Mouse (Mus musculus) left cerebral cortex, postnatal 4 days (tissue): Measurements from ENCODE around the gene Zxdc. TPM values are rescaled to one million over a fixed set of nuclear protein-coding genes. Genes with fewer than 3 reads are reported as not detected.

Experiments
- DNase-seq: peaks from one replicate; pipeline ENCODE4 v3.0.0-alpha.2; 2022
- intact Hi-C: fragments of 180-260 bp; cut with DNase I; formaldehyde crosslinking; loops from one replicate; pipeline ENCODE4 v1.15.1; 2025
- total RNA-seq, 2 experiments: library from RNA; stranded (reverse); gene quantifications; 2 replicates each; pipeline ENCODE4 v1.2.3; 2021

Zxdc gene
- total RNA-seq, 2 experiments from 2014 or later = 27.6 to 30.1 TPM

DNA sequence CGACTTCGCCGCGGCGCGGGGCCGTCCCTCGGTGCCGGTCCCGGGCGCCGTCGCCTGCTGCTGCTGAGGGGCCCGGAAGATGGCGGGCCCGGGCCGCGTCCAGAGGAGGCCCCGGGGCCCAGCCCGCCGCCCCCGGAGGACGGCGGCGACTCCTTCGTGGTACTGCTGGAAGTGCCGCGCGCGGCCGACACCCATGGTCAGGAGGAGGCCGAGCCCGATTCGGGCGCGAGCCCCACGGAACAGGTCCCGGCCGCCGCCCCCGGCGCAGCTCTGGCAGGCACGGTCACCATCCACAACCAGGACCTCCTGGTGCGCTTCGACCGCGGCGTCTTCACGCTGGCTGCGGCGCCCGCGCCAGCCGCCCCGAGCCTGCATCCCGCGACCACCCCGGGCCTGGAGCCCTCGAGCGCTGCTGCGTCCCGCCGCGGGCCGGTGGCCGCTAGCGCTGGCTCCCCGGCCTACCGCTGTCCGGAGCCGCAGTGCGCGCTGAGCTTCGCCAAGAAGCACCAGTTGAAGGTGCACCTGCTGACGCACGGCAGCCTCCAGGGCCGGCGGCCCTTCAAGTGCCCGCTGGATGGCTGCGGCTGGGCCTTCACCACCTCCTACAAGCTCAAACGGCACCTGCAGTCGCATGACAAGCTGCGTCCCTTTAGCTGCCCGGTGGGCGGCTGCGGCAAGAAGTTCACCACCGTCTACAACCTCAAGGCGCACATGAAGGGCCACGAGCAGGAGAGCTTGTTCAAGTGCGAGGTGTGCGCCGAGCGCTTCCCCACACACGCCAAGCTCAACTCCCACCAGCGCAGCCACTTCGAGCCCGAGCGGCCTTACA, 647 bp downstream of the Zxdc start:
- intact Hi-C loops = no loop called here
- DNase-seq = peak; percentile 52

DNA sequence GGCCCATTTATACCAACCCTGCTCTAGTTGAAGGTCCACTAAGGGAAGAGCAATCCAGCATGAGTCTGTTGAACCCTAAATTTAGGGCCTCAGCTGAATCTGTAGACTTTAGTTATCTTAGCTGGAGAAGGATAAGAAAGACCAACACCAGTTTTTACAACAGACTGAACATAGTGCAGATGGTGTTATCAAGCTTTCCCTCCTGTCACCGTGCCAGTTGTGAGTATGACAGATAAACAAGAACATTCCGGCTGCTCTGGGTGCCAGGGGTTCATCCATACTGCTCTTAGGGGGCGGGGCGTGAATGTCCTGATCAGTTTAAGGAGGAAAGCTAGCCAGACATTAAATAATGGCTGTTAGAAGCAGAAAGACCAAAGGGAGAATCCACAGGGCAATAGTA, 5.4 kb downstream of the Zxdc start:
- intact Hi-C loops = no loop called here
- DNase-seq = no peak

DNA sequence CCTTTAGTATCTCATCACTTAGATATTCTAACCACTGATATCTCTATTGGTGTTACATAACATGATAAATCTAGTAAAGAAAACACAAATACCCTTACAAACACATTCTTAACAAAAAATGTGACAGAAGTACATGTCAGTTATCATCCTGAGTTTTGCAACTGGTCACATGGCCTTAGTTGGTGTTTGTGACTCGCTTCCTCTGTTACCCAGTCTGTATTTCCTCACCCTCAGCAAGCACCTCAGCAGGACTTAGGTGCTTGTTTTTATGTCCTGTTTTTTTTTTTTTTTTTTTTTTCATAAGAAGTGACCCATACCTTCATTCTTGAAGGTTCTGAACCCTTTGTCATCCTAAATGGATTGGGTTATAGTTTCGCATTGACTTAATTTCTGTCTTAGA, 8.4 kb downstream of the Zxdc start:
- DNase-seq = no peak
- intact Hi-C loops = no loop called here

DNA sequence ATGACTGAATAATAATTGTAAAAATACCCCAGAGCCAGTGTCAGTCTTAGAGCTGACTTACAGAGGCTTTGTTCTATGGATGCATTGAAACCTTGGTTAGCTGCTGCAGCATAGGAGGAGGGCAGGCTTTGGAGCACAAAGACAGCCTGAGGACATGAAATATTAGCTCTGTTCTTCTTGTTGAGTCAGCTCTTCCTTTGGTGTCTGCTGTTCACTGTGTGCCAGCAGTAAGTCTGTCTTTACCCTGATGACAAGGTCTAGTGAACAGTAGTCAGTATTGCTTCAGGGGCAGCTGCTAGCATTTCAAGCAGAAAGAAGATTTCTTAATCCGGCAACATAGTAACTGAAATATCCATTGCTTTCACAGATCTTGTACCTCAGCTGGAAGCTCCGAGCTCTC, 12.2 kb downstream of the Zxdc start:
- intact Hi-C loops = no loop called here
- DNase-seq = no peak

DNA sequence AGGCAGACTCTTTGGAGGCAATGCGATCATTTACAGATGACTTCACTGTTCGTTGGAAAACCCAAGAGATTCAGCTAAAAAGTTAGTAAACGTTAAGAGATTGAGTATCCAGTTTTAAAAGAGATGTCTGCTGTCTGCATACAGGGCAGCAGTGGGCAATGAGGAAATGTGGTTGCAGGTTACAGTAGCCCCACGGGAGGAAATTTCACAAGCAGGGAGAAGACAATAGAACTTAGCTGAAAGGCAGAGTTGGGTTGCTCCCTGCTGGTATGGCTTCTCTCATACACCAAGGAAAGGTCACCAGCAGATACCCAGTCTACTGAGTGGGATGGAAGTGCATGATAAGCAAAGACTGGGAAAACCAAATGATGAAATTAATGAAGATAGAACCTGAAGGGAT, 21.3 kb downstream of the Zxdc start:
- no peak for DNase-seq
- intact Hi-C loops = no loop called here

DNA sequence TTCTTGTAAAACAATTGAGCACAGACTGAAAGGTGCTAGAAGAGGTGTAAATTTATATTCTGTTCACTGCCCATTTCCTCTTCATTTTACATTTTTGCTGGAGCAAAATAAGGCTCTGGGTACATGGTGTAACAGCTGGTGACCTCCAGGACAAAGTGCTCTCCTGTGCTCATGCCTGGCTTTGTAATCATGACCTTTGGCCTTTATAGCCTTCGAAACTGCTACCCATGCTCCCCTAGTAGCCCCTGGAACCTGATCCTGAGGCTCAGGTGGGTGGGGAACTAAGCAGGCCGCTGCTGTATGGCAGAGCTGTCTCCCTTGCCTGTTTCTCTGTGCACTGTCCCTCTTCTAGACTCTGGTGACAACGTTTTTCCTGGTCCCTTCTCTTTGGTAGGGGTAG, 24.7 kb downstream of the Zxdc start:
- DNase-seq = no peak
- intact Hi-C loops = no loop called here

DNA sequence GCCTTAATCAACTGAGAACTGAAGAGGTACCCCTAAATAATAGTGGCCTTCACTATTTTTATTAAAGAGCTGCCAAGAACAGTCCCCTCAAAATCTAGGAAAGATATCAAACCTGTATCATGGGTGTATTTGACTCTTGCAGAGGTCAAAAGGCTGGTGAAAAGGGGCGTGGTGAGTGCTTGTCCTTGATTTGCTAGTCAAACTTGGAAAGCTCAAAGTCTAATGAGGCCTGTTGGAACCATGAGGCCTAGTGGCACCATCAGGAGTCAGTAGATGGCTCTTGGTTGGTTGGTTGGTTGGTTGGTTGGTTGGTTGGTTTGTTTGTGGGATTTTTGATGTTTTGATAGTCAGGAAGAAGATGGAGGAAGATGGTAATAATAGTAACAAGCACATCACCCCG, 26.5 kb downstream of the Zxdc start:
- intact Hi-C loops = no loop called here
- DNase-seq = no peak

DNA sequence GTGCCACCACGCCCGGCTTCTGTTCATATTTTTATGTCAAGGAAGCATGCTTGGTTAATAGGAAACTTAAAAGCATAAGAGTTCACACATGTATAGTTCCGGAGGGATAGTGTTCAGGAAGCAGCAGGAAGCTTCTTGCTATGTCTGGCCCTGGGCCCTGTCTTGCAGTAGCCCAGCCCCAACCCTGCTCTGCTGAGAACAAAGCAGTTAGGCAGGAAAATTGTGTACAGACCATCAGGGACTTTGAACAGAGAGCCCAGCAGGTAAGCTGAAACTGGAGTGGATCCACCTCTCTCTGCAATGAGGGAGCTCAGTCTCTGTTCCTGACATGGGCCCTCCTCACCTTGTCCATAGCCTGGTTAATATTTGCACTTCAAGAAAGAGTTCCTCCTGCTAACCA, 28.0 kb downstream of the Zxdc start:
- DNase-seq = no peak
- intact Hi-C loops = no loop called here

DNA sequence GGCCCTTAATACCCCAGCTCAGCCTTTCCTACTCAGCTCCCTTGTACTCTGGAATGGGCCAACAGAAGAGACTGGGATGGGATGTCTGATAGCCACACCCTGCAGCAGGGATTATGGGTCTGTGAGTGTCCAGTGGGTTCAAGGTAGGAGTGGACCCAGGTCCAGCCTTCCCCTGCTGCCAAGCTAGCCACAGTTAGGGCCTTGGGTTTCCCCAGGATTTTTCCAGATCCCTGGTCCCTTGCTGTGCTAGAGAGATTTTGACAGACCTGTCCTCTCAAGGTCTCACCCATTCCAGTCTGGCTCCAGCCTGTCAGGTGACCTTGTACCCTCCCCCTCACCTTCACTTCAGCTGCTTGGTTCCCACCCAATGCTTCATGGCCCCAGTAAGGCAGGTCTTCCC, 39.3 kb downstream of the Zxdc start:
- no peak for DNase-seq
- intact Hi-C loops = no loop called here

DNA sequence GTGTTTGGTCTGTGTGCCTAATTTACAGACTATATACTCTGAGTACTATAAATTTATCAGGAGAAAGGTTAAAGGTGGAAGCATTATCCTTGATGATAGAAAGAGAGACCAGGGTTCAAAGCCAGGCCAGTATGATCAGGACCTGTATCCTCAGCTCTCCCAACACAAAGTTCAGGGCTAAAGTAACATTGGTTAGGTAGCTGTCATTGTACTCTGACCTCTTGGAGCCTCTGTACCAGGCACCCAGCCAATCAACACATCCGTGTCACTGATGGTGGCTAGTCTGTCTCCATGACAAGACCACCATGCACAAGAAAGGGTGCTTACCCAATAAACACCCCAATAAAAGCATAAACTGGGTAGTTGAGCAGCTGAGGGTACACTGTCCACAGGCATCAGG, 41.7 kb downstream of the Zxdc start:
- no peak for DNase-seq
- intact Hi-C loops = no loop called here

DNA sequence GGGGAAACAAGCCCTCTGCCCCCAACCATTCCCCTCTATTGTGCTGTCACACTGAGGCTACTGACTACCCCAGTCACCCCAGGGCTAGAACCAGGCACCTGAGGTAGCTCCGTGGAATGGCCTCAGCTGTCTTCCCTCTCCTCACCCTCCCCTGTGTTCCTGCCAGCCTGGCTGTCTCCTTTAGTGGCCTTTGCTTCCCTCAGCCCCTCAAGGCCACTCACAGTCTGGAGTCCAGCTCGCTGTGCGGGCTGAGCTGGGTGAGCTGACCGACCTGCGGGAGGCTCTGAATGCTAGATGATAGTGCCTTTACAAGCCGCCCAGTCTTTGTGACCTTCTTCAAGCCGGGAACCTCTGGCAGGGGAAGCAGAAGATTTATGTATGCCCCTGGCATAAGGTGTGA, 42.6 kb downstream of the Zxdc start:
- intact Hi-C loops = no loop called here
- no peak for DNase-seq

DNA sequence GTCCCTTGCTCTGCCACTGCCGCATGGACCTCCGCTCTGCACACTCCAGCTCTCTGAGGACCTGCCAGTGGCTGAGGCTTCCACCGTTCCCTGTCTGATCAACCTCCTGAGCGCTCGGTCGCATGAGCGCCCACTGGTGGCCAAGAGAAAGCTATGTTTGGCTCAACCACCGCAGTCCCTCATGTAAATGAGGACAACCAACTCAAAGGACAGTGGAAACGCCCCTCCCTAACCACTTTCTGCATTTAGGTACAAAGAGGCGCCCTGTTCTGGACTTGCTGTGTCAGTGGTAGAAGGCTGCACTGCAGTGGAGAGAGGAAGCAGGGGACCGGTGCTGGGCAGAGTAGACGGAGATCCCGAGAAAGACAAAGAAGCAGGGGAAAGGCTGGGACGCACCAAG, 53.3 kb downstream of the Zxdc start:
- intact Hi-C loops = loop anchor here (10.0 kb wide), 1 partner anchor 748 kb away; no protein-coding TSS in a partner anchor
- DNase-seq = peak; percentile 87

DNA sequence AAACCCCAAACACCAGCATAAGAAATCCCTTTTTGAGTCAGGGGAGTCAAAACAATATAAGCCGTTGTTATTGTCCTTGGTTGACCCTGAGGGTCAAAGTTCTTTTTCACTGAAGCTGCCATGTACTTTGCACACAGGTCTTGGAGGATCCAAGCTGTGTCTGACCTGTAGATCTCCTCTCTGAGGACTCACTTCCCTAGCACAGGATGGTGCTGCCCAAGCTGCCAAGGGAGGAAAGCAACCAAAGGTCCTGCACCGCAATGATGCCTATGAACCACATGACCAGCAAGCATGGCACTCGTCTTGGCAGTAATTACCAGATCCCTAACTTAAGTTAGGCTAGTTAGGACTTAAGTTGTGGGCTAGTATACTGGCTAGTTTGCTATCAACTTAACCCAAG, 56.1 kb downstream of the Zxdc start:
- DNase-seq = no peak
- intact Hi-C loops = loop anchor here (10.0 kb wide), 1 partner anchor 751 kb away; no protein-coding TSS in a partner anchor

DNA sequence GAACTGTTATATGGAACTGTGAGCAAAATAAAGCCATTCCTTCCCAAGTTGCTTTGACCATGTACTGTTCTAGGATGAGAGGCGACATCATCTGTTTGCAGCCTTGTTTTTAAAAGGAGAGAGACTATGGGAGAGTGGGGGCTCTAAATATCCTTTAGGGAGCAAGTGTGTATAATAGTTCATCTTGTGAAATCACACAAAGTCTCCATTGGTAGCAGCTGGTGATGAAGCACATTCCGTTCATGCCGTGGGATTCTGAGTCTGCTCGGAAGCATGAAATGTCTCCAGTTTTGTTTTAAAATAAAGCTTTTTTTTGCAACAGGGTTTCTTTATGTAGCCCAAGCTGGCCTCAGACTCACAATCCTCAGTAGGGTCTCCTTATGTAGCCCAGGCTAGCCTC, 56.7 kb downstream of the Zxdc start:
- no peak for DNase-seq
- intact Hi-C loops = loop anchor here (10.0 kb wide), 1 partner anchor 751 kb away; no protein-coding TSS in a partner anchor

DNA sequence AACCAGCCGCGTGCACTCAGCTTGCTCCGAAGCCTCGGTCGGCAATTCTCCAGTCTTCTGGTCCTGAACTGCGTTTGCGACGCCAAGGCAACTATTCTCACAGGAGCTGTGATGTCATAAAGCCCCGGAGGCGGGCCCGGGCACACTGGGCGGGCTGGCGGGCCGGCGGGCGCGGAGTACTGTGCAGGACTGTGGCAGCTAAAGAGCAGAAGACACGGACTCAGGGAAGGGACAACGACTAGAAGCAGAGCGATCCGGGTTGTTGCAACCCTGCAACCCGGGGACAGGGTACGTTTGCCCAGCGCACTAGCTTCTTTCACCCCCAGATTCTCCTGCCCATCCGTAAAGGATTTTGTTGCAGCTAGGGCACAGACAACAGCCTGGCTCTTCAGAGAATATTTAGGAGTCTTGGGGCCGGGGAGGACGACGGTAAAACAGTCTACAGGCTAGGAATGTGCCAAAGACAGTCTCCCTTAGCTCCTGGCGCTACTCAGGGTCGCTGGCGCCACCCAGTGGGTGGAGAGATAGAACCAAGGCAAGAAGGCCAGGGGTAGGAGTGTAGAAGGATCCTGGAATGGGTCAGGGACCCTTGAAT, 59.2 kb downstream of the Zxdc start, which contains the start of gene Cfap100:
TSS of gene Cfap100 (minus strand) at position 418 of the 595 bp plus-strand sequence.
- DNase-seq = peak; percentile 87
- intact Hi-C loops = loop anchor here (10.0 kb wide), 1 partner anchor 754 kb away; no protein-coding TSS in a partner anchor

DNA sequence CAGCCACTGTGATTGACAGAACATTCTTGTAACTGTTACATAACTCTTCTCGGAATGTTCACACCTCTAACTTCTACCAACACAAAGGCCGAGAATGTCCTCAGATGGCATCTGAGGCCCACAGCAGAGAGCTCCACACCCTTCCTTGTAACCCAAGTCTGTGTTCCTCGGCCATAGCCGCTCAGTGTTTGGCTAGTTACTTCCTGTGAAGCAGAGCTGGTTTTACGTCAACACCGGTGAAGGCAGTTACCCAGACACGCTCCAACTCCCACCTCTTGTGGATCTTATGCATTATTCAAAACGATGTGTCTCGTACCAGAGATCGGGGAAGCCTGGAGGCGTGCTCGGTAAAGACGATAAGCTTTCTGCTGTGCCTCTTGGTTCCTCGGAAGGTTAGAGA, 60.6 kb downstream of the Zxdc start:
- intact Hi-C loops = loop anchor here (10.0 kb wide), 1 partner anchor 755 kb away; no protein-coding TSS in a partner anchor
- no peak for DNase-seq

DNA sequence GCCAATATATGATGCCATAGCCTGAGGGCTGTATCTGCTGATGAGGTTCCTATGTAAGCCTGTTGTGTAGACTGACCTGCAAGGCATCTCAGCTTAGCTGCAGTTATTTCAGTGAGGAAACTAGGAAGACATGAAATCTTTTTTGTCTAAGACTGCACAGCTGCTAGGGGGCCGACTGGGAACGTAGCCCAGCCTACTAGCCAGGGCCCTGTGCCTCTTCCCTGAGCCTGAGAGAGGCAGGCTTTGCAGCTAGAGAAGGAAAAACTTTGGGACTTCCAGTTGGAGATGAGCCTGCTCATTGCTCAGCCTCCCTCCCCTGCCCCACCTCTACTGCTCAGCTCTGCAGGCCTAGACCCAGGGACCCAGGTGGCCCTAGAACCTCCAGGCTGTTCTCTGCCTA, 62.2 kb downstream of the Zxdc start:
- intact Hi-C loops = no loop called here
- peak; percentile 40 for DNase-seq

DNA sequence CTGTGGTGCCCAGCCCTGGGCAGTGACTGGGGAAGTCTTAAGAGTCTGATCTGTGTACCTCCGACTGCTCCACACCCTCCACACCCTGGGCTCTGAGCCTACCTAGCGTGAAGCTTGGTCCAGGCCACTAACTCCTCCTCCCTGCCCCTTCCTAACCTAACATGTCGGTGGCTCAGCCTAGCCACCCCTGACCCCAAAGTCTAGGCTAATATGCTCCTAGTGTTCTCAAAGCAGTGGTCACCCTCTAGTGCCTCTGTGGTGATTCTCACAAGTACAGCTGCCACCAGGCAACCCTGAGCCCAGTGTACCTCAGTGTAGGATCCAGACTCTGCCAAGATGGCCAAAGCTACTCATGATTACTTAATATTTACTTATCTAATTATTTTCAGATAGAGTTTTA, 65.4 kb downstream of the Zxdc start:
- DNase-seq = no peak
- intact Hi-C loops = no loop called here

DNA sequence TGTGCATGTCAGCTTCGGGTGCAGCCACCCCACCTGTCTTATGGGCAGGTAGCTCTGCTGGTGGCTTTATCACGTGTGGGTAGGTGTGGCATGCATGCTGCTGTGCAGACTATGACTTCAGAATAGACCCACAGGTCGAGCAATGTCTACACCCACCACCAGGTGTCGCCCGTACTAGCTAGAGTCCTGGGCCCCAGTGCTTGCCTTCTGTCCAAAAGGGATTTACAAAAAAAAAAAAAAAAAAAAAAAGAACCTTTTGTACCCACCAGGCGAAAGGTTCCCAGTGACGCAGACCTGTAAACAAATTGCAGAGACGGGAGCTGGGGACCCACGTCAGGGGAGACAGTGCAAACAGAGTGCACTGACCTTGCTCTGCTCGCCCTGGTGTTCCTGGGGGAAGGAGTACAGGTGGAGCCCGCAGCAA, 65.9 kb downstream of the Zxdc start:
- intact Hi-C loops = no loop called here
- DNase-seq = peak; percentile 89

DNA sequence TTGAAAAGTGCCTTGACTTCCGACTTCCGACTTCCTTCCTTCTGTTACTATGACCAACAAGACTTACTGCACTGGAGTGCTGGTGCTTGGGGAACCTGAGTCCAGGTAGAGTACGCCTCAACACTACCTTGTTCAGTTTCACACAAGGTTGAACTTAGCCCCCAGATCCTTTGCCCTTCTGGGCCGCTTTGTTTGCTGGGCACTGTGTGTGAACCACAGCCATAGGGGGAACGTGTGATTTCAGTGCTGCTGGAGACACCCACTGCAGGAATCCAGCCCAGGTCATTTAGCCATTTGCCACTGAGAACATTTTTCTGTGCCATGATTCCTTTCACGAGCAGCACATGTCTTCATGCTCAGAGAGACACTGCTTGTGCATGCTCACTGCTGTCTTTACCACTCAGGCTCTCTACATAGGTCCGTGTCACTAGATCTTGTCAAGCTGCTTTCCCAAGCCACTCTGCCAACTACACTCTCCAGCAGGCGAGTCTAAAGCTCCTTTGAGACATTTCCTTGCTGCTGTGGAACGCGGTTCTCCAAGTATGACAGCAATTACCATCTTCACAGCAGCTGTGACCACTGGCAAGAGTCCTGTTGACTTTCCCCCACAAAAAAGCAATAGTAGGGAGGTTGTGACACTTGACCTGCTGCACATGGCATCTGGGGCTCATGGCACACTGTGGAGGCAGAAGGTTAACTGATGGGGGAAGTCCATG, 67.1 kb downstream of the Zxdc start:
- intact Hi-C loops = no loop called here
- no peak for DNase-seq

DNA sequence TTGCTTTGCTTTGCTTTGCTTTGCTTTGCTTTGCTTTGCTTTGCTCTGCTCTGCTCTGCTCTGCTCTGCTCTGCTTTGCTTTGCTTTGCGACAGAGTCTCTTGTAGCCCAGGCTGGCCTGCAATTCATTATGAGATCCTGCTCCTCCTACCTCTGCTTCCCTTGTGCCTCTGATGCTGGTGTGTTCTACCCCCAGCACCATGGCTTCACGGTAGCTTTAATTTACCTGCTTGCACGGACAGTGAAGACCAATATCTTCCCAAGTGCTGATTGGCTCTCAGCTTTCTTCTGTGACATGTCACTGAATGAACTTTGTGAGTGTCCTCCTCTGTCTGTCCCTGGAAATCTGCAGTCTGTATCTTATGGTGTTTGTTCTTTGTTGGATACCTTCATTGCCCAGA, 67.7 kb downstream of the Zxdc start:
- intact Hi-C loops = no loop called here
- no peak for DNase-seq

DNA sequence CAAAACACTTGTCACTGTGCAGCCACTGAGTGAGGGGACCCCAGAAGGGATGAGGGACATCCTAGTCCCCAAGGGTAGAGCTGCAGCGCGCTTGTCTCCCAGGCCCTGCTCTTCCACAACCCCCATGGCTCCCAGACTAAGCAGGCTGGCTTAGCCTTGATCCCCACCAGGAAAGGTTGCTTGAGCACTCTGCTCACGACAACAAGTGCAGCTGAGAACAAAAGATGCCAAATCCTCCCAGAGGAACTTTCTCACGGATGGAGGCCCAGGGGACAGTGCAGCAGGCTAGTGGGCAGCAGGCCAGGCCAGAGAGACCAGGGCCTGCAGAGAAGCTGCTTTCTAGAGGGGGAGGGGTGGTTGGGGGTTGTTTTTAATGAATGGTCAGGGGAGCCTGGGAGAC, 77.6 kb downstream of the Zxdc start:
- DNase-seq = peak; percentile 77

More for the DNA sequence above, 77.6 kb downstream of the Zxdc start:
- intact Hi-C loops = no loop called here
